Mouse (Mus musculus) lung, postnatal 4 days (tissue): ENCODE data around the gene Treh.

Experiments used
- DNase-seq, 2 experiments: peaks; one replicate each; pipeline ENCODE4 v3.0.0; 2021

The Treh gene

GRCm38 (mm10) chr9:44679565-44679964 is 6.5 kb downstream of the Treh start:
- DNase-seq: no peak

- DNase-seq: no peak
Observed at GRCm38 (mm10) chr9:44683046-44683445, 10.0 kb downstream of the Treh start.

GRCm38 (mm10) chr9:44685346-44686330 is 12.6 kb downstream of the Treh start:
- peak; percentile 76 to 84 for DNase-seq

- no peak for DNase-seq
Observed at GRCm38 (mm10) chr9:44686638-44687037, 13.6 kb downstream of the Treh start.

- DNase-seq: no peak
Observed at GRCm38 (mm10) chr9:44688013-44688412, 15.0 kb downstream of the Treh start.

GRCm38 (mm10) chr9:44690641-44691040 is 17.6 kb downstream of the Treh start:
- DNase-seq: peak in 1 of 2 experiments; percentile 41

GRCm38 (mm10) chr9:44691671-44692520 is 18.9 kb downstream of the Treh start:
- DNase-seq: peak; percentile 74 to 87

- DNase-seq: no peak
Observed at GRCm38 (mm10) chr9:44693071-44693470, 20.0 kb downstream of the Treh start.

GRCm38 (mm10) chr9:44697866-44698265 is 24.8 kb downstream of the Treh start:
- DNase-seq: no peak

- DNase-seq: no peak
Observed at GRCm38 (mm10) chr9:44699196-44699595, 26.2 kb downstream of the Treh start.

GRCm38 (mm10) chr9:44699730-44700129 is 26.7 kb downstream of the Treh start:
- DNase-seq: no peak

- no peak for DNase-seq
Observed at GRCm38 (mm10) chr9:44707749-44708428, 34.9 kb downstream of the Treh start.

GRCm38 (mm10) chr9:44708429-44708765 is 35.4 kb downstream of the Treh start:
- peak; percentile 84 to 90 for DNase-seq

- no peak for DNase-seq
Observed at GRCm38 (mm10) chr9:44708925-44709324, 35.9 kb downstream of the Treh start.

- DNase-seq: peak in 1 of 2 experiments; percentile 65
Observed at GRCm38 (mm10) chr9:44709600-44709999, 36.6 kb downstream of the Treh start.

- DNase-seq: no peak
Observed at GRCm38 (mm10) chr9:44710213-44710612, 37.2 kb downstream of the Treh start.

- DNase-seq: peak in 1 of 2 experiments; percentile 62
Observed at GRCm38 (mm10) chr9:44711602-44712001, 38.6 kb downstream of the Treh start.

GRCm38 (mm10) chr9:44713080-44713479 is 40.0 kb downstream of the Treh start:
- DNase-seq: peak in 1 of 2 experiments; percentile 51

- no peak for DNase-seq
Observed at GRCm38 (mm10) chr9:44713574-44713973, 40.5 kb downstream of the Treh start.

GRCm38 (mm10) chr9:44715109-44715508 is 42.1 kb downstream of the Treh start:
- DNase-seq: no peak

- no peak for DNase-seq
Observed at GRCm38 (mm10) chr9:44715705-44716362, 42.8 kb downstream of the Treh start.
